Mouse (Mus musculus): ENCODE data around the gene Slc22a23. TPM values are rescaled to one million over a fixed set of nuclear protein-coding genes. Genes with fewer than 3 reads are reported as not detected.

Gene Slc22a23
- polyA plus RNA-seq, 1 experiment from 2014 or later, result 7.0 TPM

- H3K4me1 ChIP-seq (ENCODE audit: insufficient read depth), result peaks cover 91% of the 10 kb centered on the region
- TF ChIP-seq CTCF (IDR thresholded peaks at IDR 0.05; ENCODE audit: low read depth) (no peak), EP300 (IDR thresholded peaks at IDR 0.05; ENCODE audit: low read depth) (no peak)
- peak overlapping the region; percentile 92 for H3K27ac ChIP-seq (ENCODE audit: low read depth)
- H3K9me3 ChIP-seq (ENCODE audit: low read length), result no peaks in the 10 kb centered on the region
- no peaks in the 10 kb centered on the region for H3K27me3 ChIP-seq (ENCODE audit: insufficient read depth, low read length)
- DNase-seq, result no peak
- no peak for ATAC-seq
- no peak overlapping the region for H3K4me3 ChIP-seq (ENCODE audit: low read depth, low read length)
- peak overlapping the region; percentile 60 for H3K4me2 ChIP-seq (ENCODE audit: low read depth, low read length)
- WGBS (ENCODE audit: insufficient replicate concordance), result 84% methylated on average over 7 of the region's 7 CpGs
- peaks cover 19% of the 10 kb centered on the region for H3K36me3 ChIP-seq (replicated peaks; ENCODE audit: insufficient read depth, low read length)
- H3K9ac ChIP-seq (replicated peaks), result peak overlapping the region; percentile 50
Observed at GRCm38 (mm10) chr13:34331399-34332186, 13.4 kb downstream of the Slc22a23 start.

- DNase-seq, result peak; percentile 52
- peak; percentile 81 for TF ChIP-seq EP300 (IDR thresholded peaks at IDR 0.05; ENCODE audit: low read depth)
- TF ChIP-seq CTCF (IDR thresholded peaks at IDR 0.05; ENCODE audit: low read depth), result no peak
- peak overlapping the region; percentile 50 for H3K9ac ChIP-seq (replicated peaks)
Observed at GRCm38 (mm10) chr13:34329589-34329988, 15.4 kb downstream of the Slc22a23 start.

GRCm38 (mm10) chr13:34326992-34327391 is 18.0 kb downstream of the Slc22a23 start:
- H3K27ac ChIP-seq (ENCODE audit: low read depth), result peak overlapping the region; percentile 40
- ATAC-seq, result no peak
- WGBS (ENCODE audit: insufficient replicate concordance), result 73% methylated on average over 1 of the region's 1 CpGs
- no peak for DNase-seq
- H3K4me3 ChIP-seq (ENCODE audit: low read depth, low read length), result no peak overlapping the region
- no peak overlapping the region for H3K4me2 ChIP-seq (ENCODE audit: low read depth, low read length)
- TF ChIP-seq EP300 (IDR thresholded peaks at IDR 0.05; ENCODE audit: low read depth), result no peak
- TF ChIP-seq CTCF (IDR thresholded peaks at IDR 0.05; ENCODE audit: low read depth), result no peak
- no peaks in the 10 kb centered on the region for H3K9me3 ChIP-seq (ENCODE audit: low read length)
- H3K9ac ChIP-seq (replicated peaks), result no peak overlapping the region
- H3K36me3 ChIP-seq (replicated peaks; ENCODE audit: insufficient read depth, low read length), result peaks cover 10% of the 10 kb centered on the region
- peaks cover 59% of the 10 kb centered on the region for H3K4me1 ChIP-seq (ENCODE audit: insufficient read depth)
- H3K27me3 ChIP-seq (ENCODE audit: insufficient read depth, low read length), result no peaks in the 10 kb centered on the region

More at GRCm38 (mm10) chr13:34329589-34329988, 15.4 kb downstream of the Slc22a23 start:
- H3K4me1 ChIP-seq (ENCODE audit: insufficient read depth), result peaks cover 72% of the 10 kb centered on the region
- peak overlapping the region; percentile 60 for H3K4me2 ChIP-seq (ENCODE audit: low read depth, low read length)
- no peaks in the 10 kb centered on the region for H3K27me3 ChIP-seq (ENCODE audit: insufficient read depth, low read length)
- H3K4me3 ChIP-seq (ENCODE audit: low read depth, low read length), result no peak overlapping the region
- H3K9me3 ChIP-seq (ENCODE audit: low read length), result no peaks in the 10 kb centered on the region
- ATAC-seq, result peak; percentile 82
- H3K36me3 ChIP-seq (replicated peaks; ENCODE audit: insufficient read depth, low read length), result peaks cover 17% of the 10 kb centered on the region
- peak overlapping the region; percentile 92 for H3K27ac ChIP-seq (ENCODE audit: low read depth)
- WGBS (ENCODE audit: insufficient replicate concordance), result 70% methylated on average over 4 of the region's 4 CpGs

- DNase-seq, result no peak
- no peak overlapping the region for H3K4me2 ChIP-seq (ENCODE audit: low read depth, low read length)
- no peak overlapping the region for H3K4me3 ChIP-seq (ENCODE audit: low read depth, low read length)
- TF ChIP-seq CTCF (IDR thresholded peaks at IDR 0.05; ENCODE audit: low read depth), result no peak
- no peak for TF ChIP-seq EP300 (IDR thresholded peaks at IDR 0.05; ENCODE audit: low read depth)
- whole genome bisulfite sequencing (ENCODE audit: insufficient replicate concordance), result 86% methylated on average over 2 of the region's 2 CpGs
- no peaks in the 10 kb centered on the region for H3K27me3 ChIP-seq (ENCODE audit: insufficient read depth, low read length)
- no peak for ATAC-seq
- H3K9ac ChIP-seq (replicated peaks), result no peak overlapping the region
- H3K36me3 ChIP-seq (replicated peaks; ENCODE audit: insufficient read depth, low read length), result peaks cover 6% of the 10 kb centered on the region; the same call in 1 of the 2 replicates
- no peak overlapping the region for H3K27ac ChIP-seq (ENCODE audit: low read depth)
- no peaks in the 10 kb centered on the region for H3K9me3 ChIP-seq (ENCODE audit: low read length)
- peaks cover 41% of the 10 kb centered on the region for H3K4me1 ChIP-seq (ENCODE audit: insufficient read depth)
Observed at GRCm38 (mm10) chr13:34323361-34323760, 21.6 kb downstream of the Slc22a23 start.

GRCm38 (mm10) chr13:34320482-34320881 is 24.5 kb downstream of the Slc22a23 start:
- Histone ChIP-seq H3K4me3 (ENCODE audit: low read depth, low read length) (no peak overlapping the region), H3K27ac (ENCODE audit: low read depth) (no peak overlapping the region), H3K27me3 (ENCODE audit: insufficient read depth, low read length) (no peaks in the 10 kb centered on the region), H3K4me1 (ENCODE audit: insufficient read depth) (peaks cover 48% of the 10 kb centered on the region), H3K36me3 (replicated peaks; ENCODE audit: insufficient read depth, low read length) (peaks cover 6% of the 10 kb centered on the region), H3K4me2 (ENCODE audit: low read depth, low read length) (no peak overlapping the region), H3K9me3 (ENCODE audit: low read length) (no peaks in the 10 kb centered on the region), H3K9ac (replicated peaks) (no peak overlapping the region)
- 84% methylated on average over 4 of the region's 4 CpGs for WGBS (ENCODE audit: insufficient replicate concordance)
- ATAC-seq (no peak), DNase-seq (no peak)
- TF ChIP-seq CTCF (IDR thresholded peaks at IDR 0.05; ENCODE audit: low read depth), result no peak
- no peak for TF ChIP-seq EP300 (IDR thresholded peaks at IDR 0.05; ENCODE audit: low read depth)

GRCm38 (mm10) chr13:34317051-34317450 is 27.9 kb downstream of the Slc22a23 start:
- DNase-seq, result peak; percentile 65
- no peaks in the 10 kb centered on the region for H3K27me3 ChIP-seq (ENCODE audit: insufficient read depth, low read length)
- peak; percentile 75 for ATAC-seq
- WGBS (ENCODE audit: insufficient replicate concordance), result 53% methylated on average over 4 of the region's 4 CpGs
- 0 out of 2 replicates have a peak overlapping the region, but pooled peaks have one; percentile 21 for H3K9ac ChIP-seq (replicated peaks)
- peak overlapping the region; percentile 19; the same call in 1 of the 2 replicates for H3K4me2 ChIP-seq (ENCODE audit: low read depth, low read length)
- TF ChIP-seq CTCF (IDR thresholded peaks at IDR 0.05; ENCODE audit: low read depth) (no peak), EP300 (IDR thresholded peaks at IDR 0.05; ENCODE audit: low read depth) (peak; percentile 57; the same call in 1 of the 2 replicates)
- no peak overlapping the region for H3K4me3 ChIP-seq (ENCODE audit: low read depth, low read length)
- no peaks in the 10 kb centered on the region for H3K9me3 ChIP-seq (ENCODE audit: low read length)
- peak overlapping the region; percentile 68 for H3K27ac ChIP-seq (ENCODE audit: low read depth)
- peaks cover 63% of the 10 kb centered on the region for H3K4me1 ChIP-seq (ENCODE audit: insufficient read depth)
- peaks cover 6% of the 10 kb centered on the region for H3K36me3 ChIP-seq (replicated peaks; ENCODE audit: insufficient read depth, low read length)
